Mouse (Mus musculus) adipocyte (in vitro differentiated cells): ENCODE results near the gene Col4a2.
A peak's percentile ranks its signal among the peaks of the same experiment; 100 is the strongest.
"Not testable (repeated sequence)": the region's sequence is repeated elsewhere in the genome, so short reads cannot be mapped to it uniquely, and the experiment has no call there.

ENCODE experiments used
- DNase-seq: peaks from one replicate; pipeline ENCODE4 v3.0.0-alpha.2; 2016; ENCODE audit warnings: low spot score

Col4a2 gene

GRCm38 (mm10) chr8:11462641-11463040 is 150.0 kb downstream of the Col4a2 start:
- DNase-seq = no peak

- no peak for DNase-seq
Measured at GRCm38 (mm10) chr8:11463541-11463888, 150.9 kb downstream of the Col4a2 start.

GRCm38 (mm10) chr8:11463889-11464706 is 151.5 kb downstream of the Col4a2 start:
- DNase-seq = peak; percentile 70

DNA sequence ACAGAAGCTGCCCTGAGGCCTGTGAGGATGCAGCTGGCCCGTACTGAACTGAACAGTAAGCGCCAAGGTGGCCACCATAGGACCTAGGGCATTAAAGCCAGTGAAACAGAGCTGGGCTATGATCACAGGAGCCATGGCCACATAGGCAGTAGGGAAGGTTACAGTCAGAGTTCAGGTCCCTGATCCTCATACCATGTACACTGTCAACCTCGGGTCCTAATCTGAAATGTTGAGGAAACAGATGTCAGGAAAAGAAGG is 152.0 kb downstream of the Col4a2 start:
- no peak for DNase-seq

DNA sequence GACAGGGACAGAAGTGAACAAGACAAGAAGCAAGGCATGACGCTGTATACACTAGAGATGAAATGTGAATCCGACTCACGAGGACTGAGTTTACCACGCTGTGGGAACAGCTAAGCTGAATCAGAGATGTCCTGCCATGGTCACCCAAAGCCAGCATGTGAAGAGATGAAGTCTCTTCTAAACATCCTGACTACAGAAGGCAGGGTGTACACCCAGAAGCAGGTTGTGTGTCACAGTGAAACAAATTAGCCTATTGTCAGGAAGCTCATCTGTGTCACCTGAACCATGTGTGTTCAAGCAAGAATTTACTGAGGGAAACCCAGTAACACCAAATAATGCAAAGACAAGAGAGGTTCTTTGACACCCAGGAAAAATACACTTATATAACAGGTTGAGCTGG is 153.0 kb downstream of the Col4a2 start:
- no peak for DNase-seq

GRCm38 (mm10) chr8:11466528-11466927 is 153.9 kb downstream of the Col4a2 start:
- DNase-seq = not testable (repeated sequence)

- DNase-seq = peak; percentile 52
Measured at GRCm38 (mm10) chr8:11469095-11469494, 156.5 kb downstream of the Col4a2 start.

DNA sequence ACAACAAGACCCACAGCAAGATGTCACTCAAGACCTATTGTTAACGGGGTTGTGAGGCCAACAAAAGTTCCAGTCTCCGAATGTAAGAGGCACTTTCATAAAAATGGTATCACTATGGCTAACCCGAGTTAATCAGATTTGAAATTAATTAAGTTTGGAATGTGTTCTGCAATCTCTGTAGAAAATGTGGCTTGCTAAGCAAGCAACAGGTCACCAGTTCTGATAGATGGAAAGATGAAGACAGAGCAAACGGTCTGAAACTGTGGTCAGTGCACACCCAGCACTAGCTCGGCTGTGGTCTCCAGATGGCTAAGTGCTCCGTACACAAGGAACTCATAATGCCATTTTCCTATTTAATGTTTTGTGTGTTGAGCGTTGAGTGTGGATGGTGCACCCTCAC is 158.1 kb downstream of the Col4a2 start:
- DNase-seq = no peak

DNA sequence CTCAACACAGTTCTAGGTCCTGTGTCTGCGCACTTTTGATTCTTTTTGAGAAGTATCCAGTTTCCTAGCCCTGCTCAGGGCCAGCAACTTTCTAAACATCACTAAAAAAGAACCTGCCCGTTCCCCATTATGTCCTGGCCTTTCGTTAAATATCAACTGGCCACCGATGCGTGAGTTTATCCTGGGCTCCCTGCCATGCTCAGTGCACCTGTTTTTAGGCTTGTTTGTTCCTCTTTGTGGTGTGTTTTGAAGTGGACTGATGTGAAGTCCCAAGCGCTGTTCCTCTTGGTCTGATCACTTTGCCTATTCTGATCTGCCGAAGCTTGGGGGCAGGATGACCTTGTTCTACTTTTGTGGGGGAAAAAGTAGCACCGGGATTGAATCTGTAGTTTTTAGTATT is 158.7 kb downstream of the Col4a2 start:
- DNase-seq = no peak

GRCm38 (mm10) chr8:11473072-11473471 is 160.5 kb downstream of the Col4a2 start:
- DNase-seq = peak; percentile 74

DNA sequence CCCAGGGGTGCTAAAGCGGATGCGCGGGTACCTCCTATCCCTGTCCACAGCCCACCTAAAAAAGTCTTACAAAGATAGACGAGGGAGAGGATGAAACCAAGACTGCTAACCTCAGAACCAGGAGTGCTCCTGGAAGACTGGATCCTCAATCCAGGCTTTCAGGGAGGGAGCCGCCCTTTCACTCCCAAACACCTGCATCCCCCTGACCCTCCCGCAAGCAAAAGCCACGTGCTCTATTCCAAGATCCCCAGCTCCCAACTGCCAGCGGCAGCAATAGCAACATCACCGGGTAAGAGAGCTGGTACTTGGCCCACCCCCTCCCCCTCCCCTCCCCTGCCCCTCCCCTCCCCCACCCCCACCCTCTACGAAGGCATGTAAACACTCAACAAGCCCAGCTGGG is 162.8 kb downstream of the Col4a2 start:
- DNase-seq = no peak

DNA sequence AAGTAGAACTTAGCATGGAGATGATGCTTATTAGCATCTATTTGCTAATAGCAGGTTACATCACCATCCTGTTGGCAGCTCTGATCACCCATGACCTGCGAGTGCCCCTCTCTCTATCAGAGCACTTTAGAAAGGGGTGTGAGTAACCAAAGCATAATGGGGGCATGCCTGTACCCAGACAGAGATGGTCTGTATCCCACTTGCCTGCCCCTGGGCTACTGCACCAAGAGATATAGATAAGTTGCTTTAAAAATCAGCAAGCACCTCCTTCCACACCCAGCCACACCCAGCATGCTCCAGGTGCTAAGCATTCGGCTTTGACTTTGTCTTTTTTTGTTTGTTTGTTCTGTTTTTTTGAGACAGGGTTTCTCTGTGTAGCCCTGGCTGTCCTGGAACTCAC is 163.3 kb downstream of the Col4a2 start:
- DNase-seq = no peak

DNA sequence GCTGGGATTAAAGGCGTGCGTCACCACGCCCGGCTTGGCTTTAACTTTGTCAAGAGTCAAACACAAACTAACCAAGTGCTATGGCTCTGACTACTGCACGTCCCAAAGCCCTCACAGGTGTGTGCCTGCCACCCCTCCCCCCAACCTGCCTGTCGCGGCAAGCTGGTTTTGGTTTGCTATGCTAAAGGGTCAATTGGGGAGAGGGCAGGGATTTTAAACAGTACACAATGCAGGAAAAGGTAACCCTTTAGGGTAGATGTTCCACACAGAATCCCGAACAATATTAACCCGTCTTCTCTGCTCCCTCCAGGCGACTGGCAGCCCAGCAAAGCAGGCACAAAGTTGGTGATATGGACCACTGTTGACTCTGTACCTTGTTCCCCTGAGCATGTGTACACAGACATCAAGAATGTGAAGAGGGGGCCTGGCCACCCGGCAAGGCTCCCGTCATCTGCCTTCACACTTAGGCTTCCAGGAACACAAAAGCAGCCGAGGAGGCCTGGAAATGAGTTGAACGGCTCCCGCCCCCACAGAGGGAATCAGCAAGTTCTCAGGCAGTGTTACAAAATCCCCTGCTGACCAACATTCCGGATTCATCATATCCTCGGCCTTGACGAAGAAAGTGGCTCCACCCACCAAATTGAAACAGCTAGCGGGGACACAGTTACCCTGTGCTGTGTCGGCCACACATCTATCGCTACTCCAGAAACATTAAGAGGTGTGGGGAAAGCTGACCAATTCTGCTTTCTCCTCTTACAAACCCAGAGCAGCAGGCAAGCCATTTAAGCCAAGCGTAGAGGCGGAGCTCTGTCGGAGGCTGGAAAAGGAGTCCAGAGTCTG is 164.0 kb downstream of the Col4a2 start:
- DNase-seq = peak; percentile 70

DNA sequence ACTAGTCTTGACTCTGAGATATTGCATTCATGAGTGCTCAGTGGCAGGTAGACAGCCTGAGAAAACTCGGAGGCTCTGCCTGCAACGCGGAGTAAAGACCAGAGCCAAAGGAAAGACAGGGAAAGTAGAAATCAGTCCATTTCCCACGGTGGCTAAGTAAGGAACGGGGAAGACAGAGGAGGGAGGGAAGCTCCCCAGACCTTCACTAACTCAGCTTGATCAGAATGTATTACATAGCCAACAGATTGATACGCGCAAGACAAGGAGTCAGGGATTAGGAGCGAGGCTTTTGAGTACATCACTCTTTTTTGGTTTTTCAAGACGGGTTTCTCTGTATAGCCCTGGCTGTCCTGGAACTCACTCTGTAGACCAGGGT is 164.6 kb downstream of the Col4a2 start:
- no peak for DNase-seq

DNA sequence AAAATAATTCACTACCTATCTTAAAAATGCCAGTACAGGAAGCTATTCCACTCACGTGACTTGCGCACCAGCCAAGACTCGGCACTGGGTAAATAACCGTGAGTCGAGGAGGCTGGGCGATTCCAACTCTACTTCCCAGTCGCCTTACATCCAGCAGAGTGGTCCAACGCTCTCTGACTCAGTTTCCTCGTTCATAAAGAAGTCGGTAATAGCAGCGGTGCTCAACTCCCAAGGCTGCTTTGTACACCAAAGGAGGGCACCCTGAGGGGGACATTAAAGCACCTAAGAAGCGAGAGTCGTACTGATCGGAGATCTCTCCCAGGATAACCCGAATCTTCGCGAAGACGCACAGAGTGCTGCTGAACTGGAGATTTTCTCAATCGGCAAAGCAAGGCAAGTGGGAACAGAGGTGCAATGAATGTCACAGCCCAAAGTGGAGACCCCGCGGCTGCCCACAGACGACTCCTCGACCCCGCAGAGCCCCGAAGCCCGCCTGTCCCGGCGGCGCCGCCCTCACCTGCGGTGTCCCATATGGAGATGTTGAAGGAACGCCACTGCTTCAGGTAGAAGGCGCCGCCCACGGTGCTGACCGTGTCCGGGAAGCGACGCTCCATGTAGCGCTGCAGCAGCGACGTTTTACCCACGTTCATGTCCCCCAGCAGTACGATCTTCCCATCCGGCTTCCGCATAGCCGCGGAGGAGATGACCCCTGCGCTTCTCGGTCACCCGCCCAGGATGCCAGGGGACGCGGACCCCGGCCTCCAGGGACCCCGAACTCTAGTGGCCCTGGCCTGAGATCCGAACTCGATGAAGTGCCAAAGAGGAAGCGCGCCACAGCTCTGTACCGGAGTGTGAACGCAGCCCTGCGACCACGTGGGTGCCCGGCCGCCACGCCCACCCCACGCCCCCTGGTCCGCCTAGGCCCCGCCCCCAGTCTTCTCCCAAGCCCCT is 165.5 kb downstream of the Col4a2 start, which contains the start of gene Rab20:
Rab20 (minus strand) TSS at position 900 of the 951 bp plus-strand sequence.
- DNase-seq = peak; percentile 66

DNA sequence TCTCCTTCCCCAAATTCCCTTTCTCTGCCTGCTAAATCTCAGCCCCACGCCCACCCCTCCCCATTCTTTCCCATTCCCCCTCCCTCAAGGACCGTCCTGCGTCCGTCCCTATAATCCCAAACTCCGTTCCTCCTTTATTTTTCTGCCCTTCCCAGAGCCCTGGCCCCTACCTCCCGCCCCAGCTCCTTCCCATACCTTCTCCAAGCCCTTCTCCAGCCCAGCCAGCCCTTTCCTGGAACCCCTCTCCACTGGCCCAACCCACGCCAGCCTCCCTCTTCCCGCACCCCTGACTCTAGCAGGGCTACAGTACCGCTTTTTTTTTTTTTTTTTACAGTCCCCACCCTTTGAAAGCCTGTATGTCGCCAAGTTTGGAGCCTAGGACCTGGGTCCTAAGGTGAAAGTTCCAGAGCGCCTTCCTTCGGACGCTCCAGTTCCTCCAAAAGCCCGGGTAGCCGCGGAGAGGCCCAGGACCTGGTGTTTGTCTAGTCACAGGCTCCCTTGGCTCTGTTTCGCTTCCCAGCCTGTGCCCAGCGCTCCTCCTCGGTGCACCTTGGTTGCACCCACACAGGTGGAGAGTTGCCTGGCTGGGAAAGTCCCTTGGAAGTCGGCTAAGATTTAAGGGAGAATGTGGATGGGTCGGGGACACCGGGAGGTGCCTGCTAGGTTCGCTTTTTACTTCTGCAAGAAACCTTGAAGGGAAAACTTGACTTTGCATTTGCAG is 166.4 kb downstream of the Col4a2 start:
- DNase-seq = no peak

DNA sequence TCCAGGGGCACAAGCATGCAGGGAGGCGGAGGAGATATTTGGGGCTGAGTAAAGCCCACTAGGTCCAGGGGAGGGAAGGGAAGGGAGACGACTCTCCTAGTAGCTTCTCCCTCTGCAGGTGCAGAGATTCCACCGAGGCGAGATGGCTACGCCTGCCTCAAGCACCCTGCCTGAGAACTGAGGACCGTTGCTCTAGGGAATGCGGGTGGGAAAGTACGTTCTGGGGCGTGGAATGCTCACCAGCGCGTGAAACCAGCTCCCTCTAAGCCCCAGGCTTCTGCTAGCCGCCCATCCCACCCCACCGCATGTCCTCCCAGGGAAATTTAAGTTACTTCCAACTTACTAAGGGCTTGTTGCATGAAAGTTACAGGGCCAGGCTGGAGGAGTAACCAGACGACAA is 167.0 kb downstream of the Col4a2 start:
- DNase-seq = no peak

DNA sequence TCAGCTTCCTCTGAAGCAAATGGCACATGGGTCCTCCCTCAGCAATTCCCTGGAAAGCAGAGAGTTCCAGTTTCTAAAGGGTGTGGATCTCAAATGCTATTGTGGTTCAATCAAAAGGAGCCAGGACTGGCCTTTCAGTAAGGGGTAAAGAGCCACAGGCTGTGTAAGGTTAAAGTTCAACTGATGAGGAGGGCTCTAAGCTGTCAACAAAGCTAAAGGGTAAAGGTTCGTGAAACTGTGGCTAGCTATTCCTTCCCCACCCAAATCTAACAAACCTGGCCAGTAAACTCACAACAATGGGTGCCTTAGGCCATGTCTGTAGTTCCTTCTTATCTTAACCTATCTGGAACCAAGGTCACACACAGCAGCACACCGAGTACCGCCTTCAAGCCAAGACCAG is 169.3 kb downstream of the Col4a2 start:
- no peak for DNase-seq

GRCm38 (mm10) chr8:11482537-11482936 is 169.9 kb downstream of the Col4a2 start:
- no peak for DNase-seq

GRCm38 (mm10) chr8:11486142-11486541 is 173.5 kb downstream of the Col4a2 start:
- DNase-seq = peak; percentile 78

DNA sequence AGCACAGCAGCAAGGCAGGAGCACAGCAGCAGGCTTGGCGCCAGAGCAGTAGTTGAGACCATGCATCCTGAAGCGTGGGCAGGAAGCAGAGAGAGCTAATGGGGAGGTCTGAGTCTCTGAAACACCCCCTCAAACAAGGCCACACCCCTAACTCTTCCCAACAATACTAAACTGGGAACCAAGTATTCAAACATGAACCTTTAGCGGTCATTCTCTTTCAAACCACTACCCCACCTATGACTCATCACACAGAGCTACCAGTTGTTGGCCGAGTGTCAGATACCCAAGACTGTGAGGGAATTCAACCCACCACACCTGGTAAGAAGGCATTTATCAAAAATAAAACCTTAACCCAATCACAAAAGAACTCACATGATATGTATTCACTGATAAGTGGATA is 174.6 kb downstream of the Col4a2 start:
- no peak for DNase-seq

DNA sequence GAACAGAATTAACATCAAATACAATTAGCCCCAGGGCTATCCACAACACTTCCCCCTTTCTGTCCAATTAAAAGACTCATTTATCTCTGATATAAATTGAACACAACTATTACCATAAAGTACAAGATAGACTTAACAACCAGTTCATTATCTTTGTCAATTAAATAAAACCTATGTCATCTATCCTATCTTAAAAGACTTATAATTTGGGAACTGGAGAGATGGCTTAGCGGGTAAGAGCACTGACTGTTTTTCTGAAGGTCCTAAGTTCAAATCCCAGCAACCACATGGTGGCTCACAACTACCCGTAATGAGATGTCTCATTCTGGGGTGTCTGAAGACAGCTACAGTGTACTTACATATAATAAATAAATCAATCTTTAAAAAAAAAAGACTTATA is 179.7 kb downstream of the Col4a2 start:
- DNase-seq = not testable (repeated sequence)
